Mouse (Mus musculus): Measurements from ENCODE around the gene Cdh4. TPM values are rescaled to one million over a fixed set of nuclear protein-coding genes. Genes with fewer than 3 reads are reported as not detected.

Gene Cdh4
- polyA plus RNA-seq, 1 experiment from 2014 or later = 8.8 TPM

DNA sequence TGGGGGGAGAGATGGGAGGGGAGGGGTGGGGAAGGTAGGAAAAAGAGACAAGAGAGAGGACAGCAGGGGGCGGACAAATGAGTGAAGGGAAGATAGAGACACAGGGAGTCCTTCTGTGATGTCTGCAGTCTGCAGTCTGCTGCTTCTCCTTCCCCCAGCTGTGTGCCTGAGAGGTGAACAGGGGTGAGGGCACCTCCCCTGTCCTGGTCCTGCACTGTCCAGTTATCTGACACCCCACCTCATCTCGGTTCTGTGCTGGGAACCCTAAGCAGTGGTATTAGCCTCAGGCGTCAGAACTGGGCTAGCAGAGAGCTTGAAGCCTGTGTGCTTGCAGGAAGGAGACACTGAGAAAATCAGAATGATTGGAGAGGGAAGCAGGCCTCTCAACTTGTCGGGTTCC, 338.7 kb downstream of the Cdh4 start:
- no peak overlapping the region for H3K9ac ChIP-seq
- H3K4me1 ChIP-seq = no peaks in the 10 kb centered on the region
- no peaks in the 10 kb centered on the region for H3K9me3 ChIP-seq
- no peak for ATAC-seq (ENCODE audit: insufficient number of reproducible peaks, low FRiP score, low TSS enrichment, low read depth)
- H3K4me3 ChIP-seq = no peak overlapping the region
- H3K27ac ChIP-seq = no peak overlapping the region
- no peak overlapping the region for H3K4me2 ChIP-seq
- no peaks in the 10 kb centered on the region for H3K36me3 ChIP-seq
- H3K27me3 ChIP-seq = no peaks in the 10 kb centered on the region
- 31% methylated on average over 4 of the region's 4 CpGs for WGBS

DNA sequence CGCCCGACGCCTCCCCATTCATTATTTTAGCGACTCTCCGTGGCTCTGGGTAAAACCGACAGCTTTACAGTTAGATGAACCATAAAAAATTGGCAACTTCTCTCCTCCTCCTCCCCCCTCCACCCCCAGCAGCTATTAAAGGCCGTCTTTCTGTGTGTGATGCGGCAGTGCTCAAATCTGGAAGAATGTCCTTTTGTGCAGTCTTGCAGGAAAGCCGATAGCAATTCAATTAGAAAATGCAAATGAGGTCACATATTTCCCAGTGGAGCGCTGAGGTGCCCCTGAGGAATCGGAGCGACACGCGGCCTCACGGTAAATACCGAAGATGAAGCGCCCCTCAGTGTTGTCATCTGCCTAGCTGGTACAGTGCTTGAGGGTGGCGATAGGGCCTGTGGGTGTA, 345.0 kb downstream of the Cdh4 start:
- Histone ChIP-seq H3K9ac (no peak overlapping the region), H3K4me1 (peaks cover 10% of the 10 kb centered on the region; the same call in 1 of the 2 replicates), H3K27me3 (no peaks in the 10 kb centered on the region), H3K4me2 (no peak overlapping the region), H3K27ac (no peak overlapping the region), H3K9me3 (no peaks in the 10 kb centered on the region), H3K4me3 (no peak overlapping the region), H3K36me3 (no peaks in the 10 kb centered on the region)
- ATAC-seq (ENCODE audit: insufficient number of reproducible peaks, low FRiP score, low TSS enrichment, low read depth) = no peak
- WGBS = 54% methylated on average over 18 of the region's 18 CpGs

DNA sequence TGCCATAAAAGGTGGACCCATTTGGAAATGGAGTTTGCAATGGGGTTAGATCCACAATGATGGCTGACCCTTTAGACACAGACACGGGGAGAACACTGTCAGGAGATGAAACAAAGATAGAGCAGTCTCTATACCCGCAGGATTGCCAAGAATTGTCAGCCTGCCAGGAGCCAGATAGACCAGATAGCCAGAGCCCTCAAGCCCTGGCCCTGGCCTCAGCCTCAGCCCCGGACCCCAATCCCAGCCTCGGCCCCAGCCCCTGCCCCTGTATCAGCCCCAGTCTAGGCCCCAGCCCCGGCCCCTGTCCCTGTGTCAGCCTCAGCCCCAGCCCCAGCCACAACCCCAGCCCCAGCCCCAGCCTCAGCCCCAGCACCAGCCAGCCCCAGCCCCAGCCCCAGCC, 345.6 kb downstream of the Cdh4 start:
- Histone ChIP-seq H3K27me3 (no peaks in the 10 kb centered on the region), H3K4me2 (no peak overlapping the region), H3K4me3 (no peak overlapping the region), H3K9ac (no peak overlapping the region), H3K27ac (no peak overlapping the region), H3K9me3 (no peaks in the 10 kb centered on the region), H3K36me3 (no peaks in the 10 kb centered on the region), H3K4me1 (peaks cover 15% of the 10 kb centered on the region)
- WGBS = 82% methylated on average over 5 of the region's 5 CpGs
- peak; percentile 30; the same call in 1 of the 2 replicates for ATAC-seq (ENCODE audit: insufficient number of reproducible peaks, low FRiP score, low TSS enrichment, low read depth)

DNA sequence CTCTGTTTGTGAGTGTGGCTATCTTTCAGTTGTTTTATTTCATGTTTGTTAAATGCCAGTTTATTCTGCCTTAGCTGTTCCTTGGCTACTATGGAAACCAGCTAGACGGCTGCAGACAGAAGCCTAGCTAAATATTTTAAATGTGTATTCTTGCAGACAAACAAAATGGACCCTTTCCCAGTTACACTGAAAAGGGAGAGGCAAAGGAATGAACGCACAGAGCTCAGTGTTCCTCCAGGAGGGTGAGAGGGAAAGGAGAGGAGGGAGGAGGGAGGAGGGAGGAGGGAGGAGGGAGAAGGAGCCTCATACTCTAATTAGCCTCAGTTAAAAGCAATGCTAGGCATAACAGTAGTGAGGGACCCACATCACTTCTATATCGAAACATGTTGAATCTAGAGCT, 348.5 kb downstream of the Cdh4 start:
- Histone ChIP-seq H3K36me3 (no peaks in the 10 kb centered on the region), H3K4me3 (no peak overlapping the region), H3K9me3 (no peaks in the 10 kb centered on the region), H3K4me2 (no peak overlapping the region), H3K27me3 (no peaks in the 10 kb centered on the region), H3K4me1 (peaks cover 23% of the 10 kb centered on the region), H3K27ac (no peak overlapping the region), H3K9ac (no peak overlapping the region)
- ATAC-seq (ENCODE audit: insufficient number of reproducible peaks, low FRiP score, low TSS enrichment, low read depth) = no peak
- 64% methylated on average over 3 of the region's 3 CpGs for WGBS

DNA sequence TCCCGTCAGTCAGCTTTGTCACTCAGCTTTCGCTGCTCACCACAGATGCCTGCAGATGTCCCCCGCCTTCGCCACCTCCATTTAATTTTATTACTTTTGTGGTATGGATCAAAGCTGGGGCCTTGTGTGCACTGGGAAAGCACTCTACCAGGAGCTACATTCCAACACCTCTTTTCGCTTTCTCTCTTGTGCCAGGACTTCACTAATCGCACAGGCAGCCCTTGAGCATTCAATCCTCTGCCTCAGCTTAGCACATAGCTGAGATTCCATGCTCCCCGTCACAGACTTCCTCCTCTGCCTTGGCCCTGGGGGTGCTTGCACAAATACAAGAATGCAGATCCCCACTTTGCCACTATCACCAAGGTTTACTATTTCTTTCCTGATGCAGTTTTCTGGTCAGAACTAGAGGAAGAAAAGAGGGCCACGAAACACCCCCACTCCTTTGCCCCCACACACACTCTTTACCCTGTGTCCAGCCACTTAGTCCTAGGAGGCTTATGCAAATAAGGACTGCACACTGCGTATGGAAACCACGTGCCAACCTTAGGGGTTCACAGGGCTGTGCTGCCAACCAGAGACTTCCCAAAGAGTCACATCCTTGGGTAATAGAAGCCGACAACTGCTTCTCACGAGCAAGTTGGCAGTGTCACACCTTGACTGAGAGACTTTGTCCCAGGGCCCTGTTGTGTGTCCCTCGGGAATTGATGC, 350.3 kb downstream of the Cdh4 start:
- peaks cover 17% of the 10 kb centered on the region for H3K4me1 ChIP-seq
- no peak overlapping the region for H3K4me2 ChIP-seq
- no peak overlapping the region for H3K4me3 ChIP-seq
- H3K27ac ChIP-seq = no peak overlapping the region
- H3K9ac ChIP-seq = no peak overlapping the region
- WGBS = 26% methylated on average over 13 of the region's 13 CpGs
- ATAC-seq (ENCODE audit: insufficient number of reproducible peaks, low FRiP score, low TSS enrichment, low read depth) = no peak
- H3K36me3 ChIP-seq = no peaks in the 10 kb centered on the region
- H3K9me3 ChIP-seq = no peaks in the 10 kb centered on the region
- H3K27me3 ChIP-seq = no peaks in the 10 kb centered on the region

DNA sequence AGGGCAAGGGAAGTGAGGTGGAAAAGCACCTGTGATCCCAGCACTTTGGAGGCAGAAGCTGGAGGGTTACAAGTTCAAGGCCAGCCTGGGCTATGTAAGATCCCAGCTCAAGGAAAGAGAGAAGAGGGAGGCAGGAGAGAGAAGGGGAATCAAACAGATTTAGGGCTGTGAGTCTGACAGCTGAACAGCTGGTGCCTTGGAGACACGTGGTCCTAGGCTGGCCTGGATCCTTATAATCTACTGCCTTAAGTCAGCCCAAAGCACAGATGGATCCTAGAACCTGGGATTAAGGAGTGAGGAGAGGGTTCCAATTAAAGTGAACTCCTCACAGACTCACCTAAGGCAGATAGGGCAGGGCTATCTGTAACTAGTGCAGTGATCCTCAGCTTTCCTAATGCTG, 352.1 kb downstream of the Cdh4 start:
- 43% methylated on average over 1 of the region's 1 CpGs for WGBS
- no peak overlapping the region for H3K4me3 ChIP-seq
- no peaks in the 10 kb centered on the region for H3K9me3 ChIP-seq
- H3K27ac ChIP-seq = no peak overlapping the region
- peaks cover 17% of the 10 kb centered on the region for H3K4me1 ChIP-seq
- H3K4me2 ChIP-seq = no peak overlapping the region
- no peak for ATAC-seq (ENCODE audit: insufficient number of reproducible peaks, low FRiP score, low TSS enrichment, low read depth)
- H3K9ac ChIP-seq = no peak overlapping the region
- no peaks in the 10 kb centered on the region for H3K27me3 ChIP-seq
- no peaks in the 10 kb centered on the region for H3K36me3 ChIP-seq

DNA sequence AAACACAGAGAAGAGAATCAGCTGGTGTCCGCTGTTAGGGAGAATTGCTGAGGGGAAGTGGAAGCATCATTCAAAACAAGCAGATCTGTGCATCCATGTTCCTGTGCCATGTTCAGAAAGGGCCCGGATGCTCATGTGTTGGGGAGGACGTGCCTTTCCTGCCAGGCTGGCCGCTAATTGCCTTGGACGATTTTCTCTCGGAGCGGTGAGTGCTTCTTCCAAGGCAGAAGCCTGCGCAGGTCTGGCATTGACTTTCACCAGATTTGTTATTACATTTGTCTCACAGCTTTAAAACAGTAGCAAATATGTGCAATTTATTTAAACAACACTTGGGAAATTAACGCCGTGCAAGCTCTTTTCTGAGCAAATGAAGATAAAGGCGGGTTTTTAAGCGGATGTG, 353.2 kb downstream of the Cdh4 start:
- Histone ChIP-seq H3K4me2 (no peak overlapping the region), H3K9ac (no peak overlapping the region), H3K27ac (no peak overlapping the region), H3K4me1 (peaks cover 26% of the 10 kb centered on the region), H3K9me3 (no peaks in the 10 kb centered on the region), H3K36me3 (no peaks in the 10 kb centered on the region), H3K4me3 (no peak overlapping the region), H3K27me3 (no peaks in the 10 kb centered on the region)
- 68% methylated on average over 12 of the region's 12 CpGs for WGBS
- no peak for ATAC-seq (ENCODE audit: insufficient number of reproducible peaks, low FRiP score, low TSS enrichment, low read depth)

DNA sequence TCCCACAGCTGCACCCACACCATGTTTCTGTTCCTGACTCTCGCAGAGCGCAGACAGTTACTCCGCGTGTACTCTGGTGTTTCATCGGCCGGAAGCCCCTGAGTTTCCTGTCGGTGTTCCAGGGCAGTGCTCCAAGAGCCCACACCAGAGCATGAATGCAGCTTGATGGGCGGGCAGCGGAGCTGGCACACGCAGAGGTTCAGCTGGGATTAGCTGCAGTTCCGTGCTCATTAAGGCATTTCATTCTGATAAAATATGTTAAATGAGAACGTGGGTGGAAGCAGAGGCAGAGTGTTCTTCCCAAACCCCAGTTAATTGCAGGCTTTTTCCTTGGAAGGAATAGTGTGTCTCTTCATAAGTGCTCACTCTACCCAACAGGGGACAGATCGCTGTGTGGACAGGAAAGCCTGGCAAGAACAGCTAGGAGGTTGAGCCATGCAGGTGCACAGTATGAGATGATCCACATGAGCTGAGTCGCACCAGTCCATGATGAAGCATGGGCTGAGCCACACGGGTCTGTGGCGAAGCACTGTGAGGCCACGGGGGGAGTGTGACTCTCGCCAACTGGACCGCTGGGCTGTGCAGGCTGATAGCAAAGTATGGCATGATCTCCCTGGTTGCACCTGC, 357.8 kb downstream of the Cdh4 start:
- Histone ChIP-seq H3K4me2 (no peak overlapping the region), H3K27me3 (no peaks in the 10 kb centered on the region), H3K36me3 (no peaks in the 10 kb centered on the region), H3K27ac (no peak overlapping the region), H3K9me3 (no peaks in the 10 kb centered on the region), H3K9ac (no peak overlapping the region), H3K4me1 (peaks cover 22% of the 10 kb centered on the region), H3K4me3 (no peak overlapping the region)
- WGBS = 65% methylated on average over 19 of the region's 19 CpGs
- no peak for ATAC-seq (ENCODE audit: insufficient number of reproducible peaks, low FRiP score, low TSS enrichment, low read depth)

DNA sequence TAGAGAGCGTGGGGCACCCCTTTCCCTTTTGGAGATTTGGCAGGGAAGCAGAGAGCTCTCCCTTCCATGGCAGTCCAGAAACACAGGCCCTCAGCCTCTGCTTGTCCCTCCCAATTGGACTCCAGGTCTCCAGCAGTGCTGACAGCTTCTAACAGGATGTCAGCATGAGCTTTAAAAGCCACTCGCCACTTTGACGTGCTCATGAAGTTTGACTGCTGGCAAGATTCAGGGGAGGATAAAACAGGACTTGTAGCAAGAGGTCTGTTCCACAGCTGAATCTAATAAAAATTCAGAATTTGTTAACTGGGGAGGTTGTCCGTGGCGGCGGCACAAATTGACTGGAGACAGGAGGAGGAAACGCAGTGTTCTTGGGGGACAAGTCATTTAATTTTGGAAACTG, 358.8 kb downstream of the Cdh4 start:
- Histone ChIP-seq H3K27me3 (no peaks in the 10 kb centered on the region), H3K4me2 (no peak overlapping the region), H3K4me3 (no peak overlapping the region), H3K27ac (peak overlapping the region; percentile 22; the same call in 1 of the 2 replicates), H3K9ac (no peak overlapping the region), H3K9me3 (no peaks in the 10 kb centered on the region), H3K36me3 (no peaks in the 10 kb centered on the region), H3K4me1 (peaks cover 22% of the 10 kb centered on the region)
- ATAC-seq (ENCODE audit: insufficient number of reproducible peaks, low FRiP score, low TSS enrichment, low read depth) = no peak; the same call in 1 of the 2 replicates
- WGBS = 26% methylated on average over 7 of the region's 7 CpGs

DNA sequence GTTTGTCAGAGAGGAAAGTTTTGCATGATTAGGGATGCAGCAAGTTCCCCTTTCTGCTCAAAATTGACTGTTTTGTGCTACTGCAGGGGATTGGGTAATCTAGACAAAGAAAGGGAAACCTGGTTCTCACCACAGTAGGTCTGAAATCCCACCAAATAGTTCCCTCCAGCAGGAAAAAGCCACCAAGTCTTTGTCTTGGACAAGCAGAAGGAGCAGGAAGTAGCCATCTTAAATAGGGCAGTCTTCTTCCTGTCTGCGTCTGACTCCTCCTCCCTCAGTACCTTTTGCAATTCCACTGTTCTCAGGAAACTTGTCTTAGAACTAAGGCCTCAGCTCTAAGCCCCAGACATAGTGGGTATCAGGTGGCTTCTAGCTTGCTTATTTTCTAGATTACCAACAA, 360.2 kb downstream of the Cdh4 start:
- Histone ChIP-seq H3K9me3 (no peaks in the 10 kb centered on the region), H3K36me3 (no peaks in the 10 kb centered on the region), H3K4me1 (peaks cover 22% of the 10 kb centered on the region), H3K9ac (no peak overlapping the region), H3K4me3 (no peak overlapping the region), H3K4me2 (no peak overlapping the region), H3K27ac (no peak overlapping the region), H3K27me3 (no peaks in the 10 kb centered on the region)
- 81% methylated on average over 1 of the region's 1 CpGs for WGBS
- ATAC-seq (ENCODE audit: insufficient number of reproducible peaks, low FRiP score, low TSS enrichment, low read depth) = no peak

DNA sequence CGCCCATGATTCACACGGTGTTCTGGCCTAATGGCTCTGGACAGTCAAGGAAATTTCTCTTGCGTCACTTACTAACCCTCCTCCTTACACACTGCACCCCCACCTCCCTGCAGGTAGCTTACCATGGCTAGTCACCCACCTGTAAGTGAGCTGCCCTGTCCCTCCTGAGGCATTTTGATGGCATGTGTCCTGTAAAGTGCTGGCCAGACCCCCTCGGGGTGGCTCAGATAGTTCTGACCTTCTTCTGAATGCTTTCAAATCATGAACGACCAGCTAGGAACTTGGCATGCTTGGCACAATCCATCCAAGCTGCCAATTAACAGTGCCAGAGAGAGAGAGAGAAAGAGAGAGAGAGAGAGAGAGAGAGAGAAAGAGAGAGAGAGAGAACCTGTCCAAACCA, 368.9 kb downstream of the Cdh4 start:
- H3K27me3 ChIP-seq = no peaks in the 10 kb centered on the region
- H3K36me3 ChIP-seq = no peaks in the 10 kb centered on the region
- H3K4me1 ChIP-seq = peaks cover 16% of the 10 kb centered on the region
- WGBS = 74% methylated on average over 5 of the region's 5 CpGs
- no peak overlapping the region for H3K4me2 ChIP-seq
- no peak overlapping the region for H3K9ac ChIP-seq
- H3K4me3 ChIP-seq = no peak overlapping the region
- H3K9me3 ChIP-seq = no peaks in the 10 kb centered on the region
- H3K27ac ChIP-seq = no peak overlapping the region
- ATAC-seq (ENCODE audit: insufficient number of reproducible peaks, low FRiP score, low TSS enrichment, low read depth) = no peak

DNA sequence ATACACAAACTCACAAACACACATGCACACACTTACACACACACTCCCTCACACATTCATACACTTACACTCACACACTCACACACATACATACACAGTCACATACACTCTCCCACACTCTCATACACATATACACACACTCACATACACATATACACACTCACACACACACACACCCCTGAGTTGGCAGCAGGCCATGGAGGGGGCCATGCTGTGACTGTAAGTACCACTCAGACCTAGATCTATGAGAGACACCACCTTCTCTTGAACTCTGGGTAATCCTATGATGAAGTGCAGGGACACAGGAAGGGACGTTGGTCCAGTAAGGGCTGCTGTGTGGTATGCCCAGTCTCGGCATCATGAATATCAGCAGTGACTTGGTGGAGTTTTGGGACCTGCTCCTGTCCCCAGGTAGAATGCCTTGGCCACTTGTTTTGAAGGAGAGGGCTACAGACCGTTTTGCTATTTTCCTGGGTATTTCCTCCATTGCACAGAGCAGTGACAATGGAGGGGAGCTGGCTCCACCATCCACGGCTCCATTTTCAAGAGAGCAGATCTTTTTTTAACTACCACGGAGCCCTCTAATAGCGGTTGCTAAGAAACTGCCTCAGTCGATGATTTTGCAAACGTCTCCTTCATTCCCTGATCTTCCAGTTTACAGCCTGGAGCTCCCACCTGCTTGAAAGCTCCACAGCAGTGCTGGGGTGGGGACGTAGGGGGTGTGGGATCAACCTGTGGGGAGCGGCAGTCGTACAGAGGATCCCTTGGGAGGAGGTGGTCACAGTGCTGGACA, 371.0 kb downstream of the Cdh4 start:
- Histone ChIP-seq H3K27ac (no peak overlapping the region), H3K4me2 (no peak overlapping the region), H3K9ac (no peak overlapping the region), H3K4me3 (no peak overlapping the region), H3K27me3 (no peaks in the 10 kb centered on the region), H3K36me3 (no peaks in the 10 kb centered on the region), H3K9me3 (no peaks in the 10 kb centered on the region), H3K4me1 (peaks cover 16% of the 10 kb centered on the region)
- no peak for ATAC-seq (ENCODE audit: insufficient number of reproducible peaks, low FRiP score, low TSS enrichment, low read depth)
- WGBS = 58% methylated on average over 11 of the region's 11 CpGs
